Mouse (Mus musculus) urinary bladder, postnatal 14 days (tissue): ENCODE results near the gene Dusp12.

Experiments
- DNase-seq: peaks from one replicate; pipeline ENCODE4 v3.0.0; 2021; ENCODE audit warnings: low spot score

The Dusp12 gene

DNA sequence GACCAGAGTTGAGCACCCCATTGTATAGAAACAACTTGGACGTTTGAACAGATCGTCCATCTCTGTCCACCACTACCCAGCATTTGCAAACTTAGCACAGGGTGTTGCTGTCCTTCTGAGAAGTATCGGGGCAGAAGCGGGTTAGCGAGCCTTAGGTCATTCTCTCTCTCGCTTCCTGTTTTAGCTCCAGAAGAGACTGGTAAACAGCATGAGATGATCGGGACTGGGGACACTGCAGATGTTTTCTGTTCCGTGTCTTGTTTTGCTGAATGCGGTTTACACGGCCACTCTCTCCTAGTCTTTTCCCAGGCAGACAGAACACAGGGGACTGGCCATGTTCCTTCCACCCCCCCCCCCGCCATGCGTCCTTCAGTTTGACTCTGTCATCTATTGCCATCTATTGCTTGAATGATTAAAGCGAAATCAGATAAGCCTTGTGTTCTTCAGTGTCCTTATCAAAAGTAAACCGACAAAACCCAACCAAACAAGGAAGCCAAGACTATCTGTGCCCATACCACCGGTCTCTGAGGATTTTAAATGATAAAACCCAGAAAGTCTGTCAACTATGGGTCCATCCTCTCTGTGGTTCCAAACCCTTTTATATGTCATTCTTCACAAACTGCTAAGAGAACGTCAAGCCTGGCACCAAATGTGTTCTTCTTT, 13.2 kb upstream of the Dusp12 start:
- DNase-seq, result no peak

DNA sequence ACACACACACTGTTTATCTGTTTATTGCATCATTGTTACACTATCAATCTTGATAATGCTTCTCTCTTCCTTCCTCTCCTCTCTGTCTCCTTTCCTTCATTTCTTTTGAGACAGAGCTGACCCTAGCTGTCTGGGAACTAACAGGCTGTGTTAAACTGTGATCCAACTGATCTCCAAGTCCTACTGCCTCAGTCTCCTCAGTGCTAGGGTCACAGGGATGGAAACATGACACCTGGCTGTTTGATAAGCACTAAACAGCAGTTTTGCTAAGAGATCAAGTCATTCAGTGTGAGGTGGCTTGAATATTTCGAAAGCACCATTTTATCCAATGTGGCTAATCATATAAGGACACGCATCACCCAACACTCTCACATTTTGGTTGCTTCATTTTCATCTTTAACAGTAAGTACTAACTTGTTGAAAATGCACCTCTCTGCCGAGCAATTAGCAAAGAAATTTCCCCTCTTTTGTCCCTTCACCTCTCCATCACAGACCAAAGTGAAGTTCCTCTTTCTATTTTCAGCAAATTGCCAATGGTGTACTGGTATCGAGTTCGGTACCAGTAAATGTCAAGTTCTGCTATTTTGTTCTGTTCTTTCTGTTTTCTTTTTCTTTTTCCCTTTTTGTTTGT, 11.4 kb upstream of the Dusp12 start:
- no peak for DNase-seq

DNA sequence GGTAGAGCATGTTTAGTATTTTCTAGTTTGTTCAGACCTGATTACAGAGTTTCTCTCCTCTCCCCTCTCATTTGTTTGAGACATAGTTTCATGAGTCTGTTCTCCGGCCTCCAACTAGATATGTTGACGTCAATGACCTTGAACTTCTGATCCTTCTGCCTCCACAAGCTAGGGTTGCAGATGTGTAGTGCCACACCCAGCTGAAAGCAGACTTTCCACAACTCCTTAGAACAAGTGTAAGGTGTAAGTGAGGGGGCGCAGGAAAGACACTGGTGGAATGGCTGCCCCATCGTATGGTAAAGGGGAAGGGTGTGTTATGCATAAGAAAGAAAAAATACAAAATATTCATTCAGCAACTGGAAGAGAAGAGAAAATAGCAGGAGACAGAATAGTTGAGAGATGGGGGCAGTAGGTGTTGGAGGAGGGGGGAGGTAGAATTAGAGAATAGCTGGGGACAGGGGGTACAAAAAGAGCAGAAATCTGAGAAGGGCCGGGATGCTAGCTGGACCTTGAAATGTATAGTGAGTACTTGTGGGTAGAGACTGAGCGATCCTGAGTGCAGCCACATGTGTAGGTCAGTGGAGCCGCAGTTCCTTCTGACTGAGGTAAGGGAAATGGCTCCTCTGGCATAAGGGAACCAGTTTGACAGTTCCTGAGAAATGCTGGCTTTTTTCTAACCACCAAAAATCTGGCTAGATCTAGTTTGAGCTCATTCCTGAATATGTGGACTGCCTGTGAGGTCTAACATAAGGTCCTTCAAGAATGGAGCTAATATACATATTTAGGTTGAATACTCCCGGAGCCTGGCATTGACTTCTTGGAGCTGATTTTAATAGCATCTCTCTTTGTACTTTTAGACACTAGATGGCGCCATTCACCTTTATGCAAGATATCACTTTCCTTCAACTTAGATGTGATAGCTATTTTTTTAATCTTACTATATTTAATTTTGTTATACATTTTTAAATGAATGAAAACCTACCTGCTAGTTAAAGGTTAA, 9.6 kb upstream of the Dusp12 start:
- no peak for DNase-seq

DNA sequence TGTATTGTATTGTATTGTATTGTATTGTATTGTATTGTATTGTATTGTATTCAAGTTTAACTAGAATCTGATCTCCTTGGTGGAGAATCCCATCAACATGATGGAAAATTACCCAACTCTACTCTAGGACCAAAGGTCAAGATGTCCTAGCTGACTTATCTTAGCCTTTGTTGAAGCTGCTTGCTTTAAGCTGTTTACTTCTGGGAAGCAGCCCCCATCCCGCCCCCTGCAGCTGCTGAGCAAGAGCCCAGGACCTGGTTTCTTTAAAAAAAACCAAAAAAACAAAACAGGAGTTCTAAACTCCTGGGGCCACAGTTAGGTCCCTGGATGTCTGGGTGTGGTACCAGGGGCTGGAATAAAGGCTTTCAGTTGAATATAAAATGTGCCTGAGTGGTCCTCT, 6.9 kb upstream of the Dusp12 start:
- no peak for DNase-seq

DNA sequence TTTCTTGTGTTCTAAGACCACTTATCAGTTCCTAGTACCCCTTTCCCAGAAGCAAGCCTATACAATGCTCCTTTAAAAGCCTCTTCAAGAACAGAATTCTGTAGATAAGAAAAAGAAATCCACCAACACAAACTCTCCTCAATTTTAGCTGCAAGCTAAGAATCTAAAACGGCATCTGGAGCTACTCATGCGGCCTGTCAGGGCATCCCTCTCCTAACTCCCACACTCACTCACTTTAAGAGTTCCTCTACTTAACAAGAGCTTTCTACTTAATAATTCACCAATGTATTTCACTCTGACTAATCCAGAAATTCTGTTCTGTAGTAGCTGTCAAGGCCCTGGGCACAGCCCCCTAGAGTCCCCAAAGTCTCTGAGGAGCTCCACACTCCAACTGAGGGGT, 6.3 kb upstream of the Dusp12 start:
- DNase-seq, result no peak

DNA sequence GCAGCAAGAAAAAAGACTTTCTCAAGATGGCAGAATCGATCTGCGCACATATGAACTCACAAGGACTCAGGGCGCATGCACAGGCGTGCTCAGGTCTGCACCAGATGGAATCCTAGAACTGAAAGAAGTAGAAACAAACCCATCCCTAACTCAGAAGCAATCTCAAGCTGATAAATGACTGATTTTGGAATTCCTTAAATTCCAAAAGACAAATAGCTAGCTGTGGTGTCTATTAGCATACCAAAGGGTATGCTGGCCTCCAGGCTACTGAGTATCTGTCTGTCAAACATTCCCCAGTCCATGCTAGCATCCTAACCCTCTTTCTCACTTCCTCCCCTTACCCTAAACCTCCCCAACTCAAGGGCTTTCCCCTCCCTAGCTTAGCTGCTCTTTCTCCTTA, 4.0 kb upstream of the Dusp12 start:
- no peak for DNase-seq

DNA sequence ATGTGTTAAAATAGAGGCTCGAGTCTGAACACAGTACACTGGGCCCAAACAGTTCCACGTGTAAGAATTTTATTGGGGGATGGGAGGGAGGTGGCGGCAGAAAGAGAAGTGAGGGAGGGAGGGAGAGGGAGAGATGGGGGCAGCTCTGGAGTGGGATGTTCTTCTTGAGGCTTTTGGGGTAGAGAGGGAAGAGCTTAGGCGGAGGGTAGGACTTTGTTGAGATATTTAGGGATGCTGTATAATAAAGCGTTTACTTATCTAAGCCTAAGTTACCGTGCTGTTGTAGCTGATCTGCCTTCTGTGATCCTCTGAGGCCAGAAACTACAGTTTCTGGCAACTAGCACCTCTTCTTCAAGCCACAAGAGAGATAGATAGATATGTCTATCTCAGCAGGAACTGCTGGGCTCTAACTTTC, 711 bp upstream of the Dusp12 start:
- no peak for DNase-seq

DNA sequence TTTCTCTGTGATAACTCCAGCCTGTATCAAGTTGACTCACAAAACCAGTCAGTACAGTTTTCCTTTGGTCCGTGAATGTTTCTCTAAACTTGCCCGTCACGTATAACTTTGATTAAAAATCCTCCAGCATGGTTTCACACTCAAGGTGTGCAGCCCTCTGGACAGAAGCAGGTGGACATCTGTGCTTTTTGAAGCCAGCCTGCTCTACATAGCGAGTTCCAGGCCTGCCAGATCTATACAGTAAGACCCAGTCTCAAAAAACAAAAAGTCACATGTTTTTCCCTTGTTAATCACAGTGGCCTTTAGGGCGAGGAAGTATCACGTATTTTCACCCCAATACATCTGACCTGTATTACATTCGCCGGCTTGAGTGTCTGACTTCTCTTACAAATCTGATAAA, 950 bp downstream of the Dusp12 start:
- DNase-seq, result no peak

DNA sequence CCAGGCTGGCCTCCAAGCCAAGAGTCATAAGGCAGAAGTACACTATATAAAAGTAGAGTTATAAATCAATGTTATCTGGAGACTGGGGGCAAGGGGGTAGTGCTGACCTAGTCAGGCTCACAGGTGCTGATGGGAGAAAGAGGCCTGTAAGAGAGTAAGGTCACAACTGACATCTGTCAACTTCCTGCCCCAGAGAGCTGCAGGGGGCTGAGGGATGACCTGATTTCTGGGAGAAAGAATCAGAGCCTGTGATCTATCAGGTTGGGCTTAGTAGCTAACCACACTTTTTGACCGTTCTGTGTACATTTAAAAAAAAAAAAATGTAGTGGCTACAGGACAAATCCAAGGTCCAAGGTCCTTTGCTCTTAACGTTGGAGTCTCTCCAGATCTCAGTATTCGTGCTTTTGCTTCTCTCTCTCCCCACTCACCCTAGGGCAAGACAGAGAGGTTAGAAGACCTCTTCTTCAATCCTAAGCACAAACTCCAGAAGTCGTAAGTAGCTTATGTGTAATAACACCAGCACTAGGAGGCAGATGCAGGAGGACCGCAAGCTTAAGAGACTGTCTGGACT, 2.3 kb downstream of the Dusp12 start:
- DNase-seq, result no peak

DNA sequence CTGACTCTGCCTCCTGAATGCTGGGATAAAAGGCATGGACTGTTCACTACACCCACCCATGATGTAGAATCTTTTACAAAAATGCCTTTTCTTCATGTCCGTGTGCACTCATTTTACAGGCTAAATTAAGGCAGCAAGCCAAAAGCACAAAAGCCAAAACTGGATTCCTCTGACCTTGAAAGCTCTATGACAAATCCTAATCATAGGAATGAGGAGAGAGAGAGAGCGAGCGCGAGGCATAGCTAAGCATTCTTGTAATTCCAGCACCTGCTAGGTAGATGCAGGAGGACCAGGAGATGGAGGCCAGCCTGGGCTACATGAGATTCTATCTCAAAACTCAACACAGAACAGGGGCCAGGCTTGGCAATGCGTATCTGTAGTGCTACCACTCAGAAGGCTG, 8.4 kb downstream of the Dusp12 start:
- DNase-seq, result no peak

DNA sequence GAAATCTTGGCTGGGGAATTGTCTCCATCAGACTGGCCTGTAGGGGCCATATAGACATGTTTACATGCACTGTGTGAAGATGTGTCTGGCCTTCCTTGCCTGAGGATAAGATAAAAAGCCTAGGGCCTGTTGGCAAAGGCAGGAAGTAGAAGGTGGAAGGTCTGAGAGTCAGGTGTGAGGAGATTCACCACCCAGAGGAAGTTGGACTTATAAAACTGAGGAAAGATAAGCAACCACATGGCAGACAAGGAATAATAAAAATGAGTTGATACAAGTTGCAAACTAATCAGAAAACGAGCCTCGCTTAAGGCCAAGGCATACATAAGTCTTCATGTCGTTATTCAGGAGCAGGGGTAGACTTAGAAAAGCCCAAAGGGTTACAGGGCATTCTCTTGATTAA, 9.7 kb downstream of the Dusp12 start:
- DNase-seq, result no peak

DNA sequence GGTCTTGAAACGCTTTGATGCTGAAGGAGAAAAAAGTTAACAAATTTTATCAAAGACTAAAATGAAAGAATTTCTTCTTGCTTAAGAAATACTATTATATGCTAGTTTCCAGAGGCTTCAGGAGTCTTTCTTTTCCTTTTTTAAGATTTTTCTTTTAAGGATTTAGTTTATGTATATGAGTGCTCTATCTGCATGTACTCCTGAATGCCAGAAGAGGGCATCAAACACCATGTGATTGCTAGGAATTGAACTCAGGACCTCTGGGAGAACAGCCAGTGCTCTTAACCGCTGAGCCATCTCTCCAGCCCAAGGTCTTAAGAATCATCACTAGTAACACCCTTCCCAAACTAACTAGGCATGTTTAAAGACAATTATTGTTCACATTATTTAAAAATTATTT, 13.4 kb downstream of the Dusp12 start:
- DNase-seq, result no peak

DNA sequence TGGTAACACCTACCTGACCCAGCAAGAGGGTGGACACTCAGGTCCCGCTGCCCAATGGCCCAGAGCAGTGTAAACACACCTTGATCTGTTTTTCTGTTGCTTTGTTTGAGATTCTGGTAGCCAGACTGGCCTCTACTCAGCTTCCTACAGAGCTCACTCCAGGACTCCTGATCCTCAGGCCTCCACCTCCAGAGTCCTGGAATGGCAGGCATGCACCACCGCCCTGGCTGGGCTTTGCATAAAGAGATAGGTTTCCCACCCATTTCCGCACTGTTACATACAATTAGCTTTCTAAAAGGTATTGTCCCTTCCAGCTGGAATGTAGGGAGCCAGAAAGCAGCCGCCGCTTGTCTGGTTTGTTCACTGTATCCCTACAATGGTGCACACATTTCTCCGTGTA, 13.9 kb downstream of the Dusp12 start:
- no peak for DNase-seq

DNA sequence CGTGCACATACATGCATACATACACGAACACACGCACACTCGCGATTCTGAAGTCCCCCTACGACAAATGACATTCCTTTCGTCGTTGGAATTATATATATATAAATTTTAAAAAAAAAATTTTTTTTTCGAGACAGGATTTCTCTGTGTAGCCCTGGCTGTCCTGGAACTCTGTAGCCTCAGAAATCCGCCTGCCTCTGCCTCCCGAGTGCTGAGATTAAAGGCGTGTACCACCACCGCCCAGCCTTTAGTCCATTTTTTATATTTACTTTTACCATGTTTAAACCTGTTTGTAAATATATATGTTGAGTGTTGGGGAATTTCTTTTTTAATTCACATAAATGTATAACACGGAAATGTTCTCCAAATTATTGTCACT, 16.4 kb downstream of the Dusp12 start:
- DNase-seq, result no peak

DNA sequence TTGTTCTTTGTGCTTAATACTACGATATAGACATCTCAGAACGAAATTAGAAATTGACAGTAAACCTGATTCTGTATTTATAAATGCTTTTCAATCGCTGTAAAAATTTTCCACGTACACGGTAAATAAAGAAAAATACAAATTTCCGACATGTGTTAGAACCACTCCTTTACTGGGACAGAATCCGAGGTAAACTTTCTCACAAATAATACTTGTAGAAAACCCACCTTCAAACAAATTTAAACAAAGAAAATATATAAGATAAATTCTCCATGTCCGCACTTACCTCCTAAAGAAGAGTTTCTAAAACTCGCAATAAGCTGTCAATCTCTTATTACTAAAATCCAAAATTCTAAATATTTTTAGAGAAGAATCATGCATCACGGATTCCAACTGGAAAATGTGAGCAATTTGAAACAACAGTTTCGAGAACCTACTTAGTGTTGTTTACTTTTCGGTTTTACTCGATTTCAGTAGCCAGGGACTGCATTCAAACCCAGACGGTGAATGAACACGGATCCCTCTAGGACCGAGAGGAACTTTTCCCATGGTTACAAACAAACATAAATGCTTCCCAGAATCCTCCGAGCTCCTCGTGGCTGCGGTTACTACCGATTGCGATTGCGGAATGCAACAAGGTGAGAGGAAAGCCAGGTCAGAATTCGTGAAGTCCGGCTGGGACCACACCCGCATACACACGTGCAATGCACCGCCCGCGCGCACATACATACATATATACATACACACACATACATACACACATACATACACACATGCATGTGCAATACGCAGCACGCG, 17.0 kb downstream of the Dusp12 start:
- DNase-seq, result peak; percentile 63

DNA sequence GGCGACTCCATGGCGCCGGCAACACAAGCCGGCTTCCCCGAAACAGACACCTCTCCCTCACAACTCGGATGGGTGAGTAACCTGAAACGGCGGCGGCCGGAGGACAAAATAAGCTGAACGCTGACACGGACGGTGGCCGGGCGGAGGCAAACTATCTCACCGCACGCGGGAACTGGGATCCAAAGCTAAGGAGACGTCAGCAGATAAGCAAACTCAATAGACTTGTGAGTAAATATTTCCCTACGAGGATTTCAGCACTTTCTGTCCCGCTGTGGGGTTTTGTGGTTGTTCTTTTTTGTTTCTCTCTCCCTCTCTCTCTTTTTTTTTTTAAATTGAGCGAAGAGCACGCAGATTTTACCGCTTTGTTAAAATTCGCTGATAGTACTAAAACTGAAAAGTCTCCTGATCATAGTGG, 17.6 kb downstream of the Dusp12 start, which contains the start of gene Atf6:
TSS of gene Atf6 (minus strand) at position 81 of the 415 bp plus-strand sequence.
- peak; percentile 96 for DNase-seq

DNA sequence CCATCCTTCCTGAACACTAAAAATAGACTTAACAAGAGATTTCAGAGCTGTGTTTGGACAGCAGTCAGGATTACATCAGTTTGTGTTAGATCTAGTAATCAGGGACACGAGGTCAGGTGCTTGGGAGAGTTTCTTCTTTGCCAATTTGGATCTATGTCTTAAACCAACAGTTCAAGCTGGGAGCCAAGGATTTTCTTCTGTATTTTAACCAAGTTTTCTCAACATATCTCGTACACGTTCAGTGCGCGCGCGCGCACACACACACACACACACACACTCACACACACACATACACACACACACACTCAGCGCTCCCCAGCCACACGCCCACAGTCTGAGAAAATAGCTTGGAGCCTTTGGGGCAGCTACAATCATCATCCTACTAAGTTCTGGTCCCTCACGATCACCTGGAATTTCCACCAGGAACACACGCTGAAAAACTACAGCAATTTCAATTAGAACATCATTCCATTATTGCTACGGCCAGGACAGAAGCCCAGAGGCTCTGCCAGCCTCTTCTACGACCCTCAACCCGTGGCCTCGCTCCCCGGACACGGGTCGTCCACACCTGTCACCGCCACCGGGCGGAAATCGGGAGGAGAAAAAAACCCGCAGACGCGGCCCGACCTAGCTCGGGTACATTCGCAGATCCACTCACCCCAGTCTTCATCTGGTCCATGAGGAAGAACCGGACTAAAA, 18.2 kb downstream of the Dusp12 start:
- peak; percentile 10 for DNase-seq

DNA sequence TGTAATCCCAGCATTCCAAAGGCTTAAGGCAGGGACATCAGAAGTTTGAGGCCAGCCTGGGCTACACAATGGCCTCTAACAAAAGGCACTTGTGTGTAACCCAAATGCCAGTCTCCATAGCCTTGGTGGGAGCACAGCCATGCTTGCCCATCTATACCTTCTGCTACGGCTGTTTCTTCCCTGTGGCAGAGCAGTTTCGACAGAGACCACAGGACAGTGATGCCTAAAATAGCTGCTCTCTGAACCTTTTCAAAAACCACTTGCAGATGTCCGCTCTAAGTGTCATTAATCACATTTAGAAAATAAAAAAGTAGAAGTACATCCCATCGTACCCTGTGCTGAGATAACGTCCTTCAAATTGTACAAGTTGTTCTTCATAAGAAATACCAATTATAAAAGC, 19.9 kb downstream of the Dusp12 start:
- no peak for DNase-seq

DNA sequence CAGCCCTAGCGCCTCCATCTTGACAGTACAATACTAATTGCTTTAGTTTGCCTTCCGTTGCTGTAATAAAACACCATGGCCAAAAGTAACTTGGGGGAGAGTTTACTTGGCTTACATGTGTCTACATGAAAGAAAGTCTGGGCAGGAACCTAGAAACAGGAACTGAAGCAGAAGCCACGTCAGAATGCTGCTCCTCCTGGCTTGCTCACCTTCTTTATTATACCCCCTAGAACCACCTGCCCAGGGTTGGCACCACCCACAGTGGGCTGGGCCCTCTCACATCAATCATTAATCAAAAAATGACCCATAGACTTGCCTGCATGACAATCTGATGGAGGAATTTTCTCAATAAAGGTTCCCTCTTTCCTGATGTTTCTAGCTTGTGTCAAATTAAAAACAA, 20.6 kb downstream of the Dusp12 start:
- DNase-seq, result no peak

DNA sequence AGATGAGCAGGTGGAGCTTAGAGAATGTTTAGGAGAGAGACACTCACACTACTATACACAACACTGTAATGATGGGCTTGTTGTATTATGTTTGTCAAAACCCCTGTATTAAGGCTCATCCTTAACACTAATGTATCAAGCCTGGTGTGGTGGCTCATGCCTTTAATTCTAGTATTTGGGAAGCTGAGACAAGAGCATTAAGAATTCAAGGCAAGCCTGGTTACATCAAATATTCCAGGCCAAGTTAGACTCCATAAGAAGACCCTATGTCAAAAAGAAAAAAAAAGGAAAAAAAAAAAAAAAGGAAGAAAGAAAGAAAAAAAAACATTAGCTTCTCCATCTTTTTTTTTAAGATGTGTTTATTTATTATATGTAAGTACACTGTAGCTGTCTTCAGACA, 21.1 kb downstream of the Dusp12 start:
- DNase-seq, result no peak

DNA sequence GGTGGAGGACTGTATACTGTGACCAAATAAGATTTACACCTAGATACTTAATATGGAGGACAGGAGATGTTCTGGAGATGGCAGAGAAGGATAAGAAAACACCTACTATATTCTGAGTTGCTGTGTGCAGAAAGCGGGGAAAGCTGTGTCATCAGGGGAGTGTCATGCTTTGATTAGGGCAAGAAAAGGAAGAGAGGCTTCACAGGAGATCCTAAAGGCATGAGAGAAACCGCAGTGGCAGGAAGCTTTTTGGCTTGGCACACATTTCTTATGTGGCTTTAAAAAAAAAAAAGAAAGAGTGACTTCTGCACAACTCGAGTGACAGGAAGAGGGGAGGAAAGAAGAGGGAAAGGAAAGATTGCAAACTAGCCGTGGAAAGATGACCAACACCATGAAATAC, 22.3 kb downstream of the Dusp12 start:
- DNase-seq, result no peak
